Mouse (Mus musculus): ENCODE data around the gene Mag. TPM values are rescaled to one million over a fixed set of nuclear protein-coding genes. Genes with fewer than 3 reads are reported as not detected.

Gene Mag
- polyA plus RNA-seq, 1 experiment from 2014 or later, result 0.34 TPM

- Histone ChIP-seq H3K27me3 (no peaks in the 10 kb centered on the region), H3K9ac (no peak overlapping the region), H3K4me1 (no peaks in the 10 kb centered on the region), H3K4me3 (replicated peaks) (no peak overlapping the region), H3K27ac (no peak overlapping the region), H3K36me3 (replicated peaks) (no peaks in the 10 kb centered on the region), H3K9me3 (no peaks in the 10 kb centered on the region), H3K4me2 (no peak overlapping the region)
- 86% methylated on average over 7 of the region's 7 CpGs for WGBS
- no peak for ATAC-seq (ENCODE audit: low FRiP score)
These were observed 25.9 kb downstream of the Mag start for GRCm38 (mm10) chr7:30888786-30889185.

- WGBS, result 86% methylated on average over 14 of the region's 14 CpGs
- no peaks in the 10 kb centered on the region for H3K4me1 ChIP-seq
- no peaks in the 10 kb centered on the region for H3K9me3 ChIP-seq
- no peak overlapping the region for H3K9ac ChIP-seq
- H3K27me3 ChIP-seq, result no peaks in the 10 kb centered on the region
- no peak overlapping the region for H3K4me2 ChIP-seq
- no peaks in the 10 kb centered on the region for H3K36me3 ChIP-seq (replicated peaks)
- no peak overlapping the region for H3K4me3 ChIP-seq (replicated peaks)
- no peak overlapping the region for H3K27ac ChIP-seq
- ATAC-seq (ENCODE audit: low FRiP score), result no peak
These were observed 27.0 kb downstream of the Mag start for GRCm38 (mm10) chr7:30887568-30888188.

DNA sequence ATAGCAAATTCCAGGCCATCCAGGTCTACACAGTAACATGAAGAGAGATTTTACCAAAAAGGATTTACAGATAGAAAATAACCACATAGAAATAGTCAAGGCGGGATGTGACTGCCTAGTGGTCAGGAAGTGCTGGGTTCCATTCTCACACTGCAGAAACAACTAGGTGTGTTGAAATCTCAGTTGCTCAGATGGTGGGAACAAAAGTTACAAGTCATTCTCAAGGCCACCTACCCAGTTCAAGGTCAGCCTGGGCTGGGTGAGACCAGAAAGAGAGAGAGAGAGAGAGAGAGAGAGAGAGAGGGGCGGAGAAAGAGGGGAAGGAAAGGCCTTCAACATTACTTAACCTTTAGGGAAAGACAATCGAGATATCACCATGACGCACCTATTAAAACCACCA is 27.8 kb downstream of the Mag start:
- no peak overlapping the region for H3K9ac ChIP-seq
- H3K4me3 ChIP-seq (replicated peaks), result no peak overlapping the region
- H3K4me2 ChIP-seq, result no peak overlapping the region
- ATAC-seq (ENCODE audit: low FRiP score), result no peak
- no peaks in the 10 kb centered on the region for H3K27me3 ChIP-seq
- H3K4me1 ChIP-seq, result no peaks in the 10 kb centered on the region
- 76% methylated on average over 4 of the region's 4 CpGs for WGBS
- H3K36me3 ChIP-seq (replicated peaks), result no peaks in the 10 kb centered on the region
- no peaks in the 10 kb centered on the region for H3K9me3 ChIP-seq
- H3K27ac ChIP-seq, result no peak overlapping the region

DNA sequence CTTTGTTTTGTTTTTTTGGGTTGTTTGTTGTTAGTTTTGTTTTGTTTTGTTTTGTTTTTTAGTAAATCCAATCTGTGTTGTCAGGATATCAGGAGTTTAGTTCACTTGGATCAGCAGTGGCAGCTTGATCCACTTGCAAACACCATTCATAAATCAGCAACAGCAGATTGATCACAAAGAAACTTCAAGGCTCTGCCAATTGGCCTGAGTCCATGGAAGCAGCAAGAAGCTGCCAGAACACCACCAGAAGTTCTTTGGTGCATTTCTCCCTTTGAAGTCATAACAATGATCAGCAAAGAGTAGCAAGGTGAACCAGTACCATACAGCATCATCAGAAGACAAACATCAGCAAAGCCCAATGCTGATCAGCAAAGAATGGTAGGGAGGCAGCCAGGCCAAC is 30.6 kb downstream of the Mag start:
- Histone ChIP-seq H3K36me3 (replicated peaks) (no peaks in the 10 kb centered on the region), H3K9me3 (no peaks in the 10 kb centered on the region), H3K9ac (no peak overlapping the region), H3K4me3 (replicated peaks) (no peak overlapping the region), H3K4me1 (no peaks in the 10 kb centered on the region), H3K27me3 (no peaks in the 10 kb centered on the region), H3K27ac (no peak overlapping the region), H3K4me2 (no peak overlapping the region)
- no peak for ATAC-seq (ENCODE audit: low FRiP score)

GRCm38 (mm10) chr7:30881367-30881766 is 33.3 kb downstream of the Mag start:
- WGBS, result 89% methylated on average over 3 of the region's 3 CpGs
- H3K27ac ChIP-seq, result no peak overlapping the region
- no peaks in the 10 kb centered on the region for H3K36me3 ChIP-seq (replicated peaks)
- H3K9me3 ChIP-seq, result no peaks in the 10 kb centered on the region
- H3K4me3 ChIP-seq (replicated peaks), result no peak overlapping the region
- H3K27me3 ChIP-seq, result no peaks in the 10 kb centered on the region
- no peak overlapping the region for H3K4me2 ChIP-seq
- no peaks in the 10 kb centered on the region for H3K4me1 ChIP-seq
- H3K9ac ChIP-seq, result no peak overlapping the region
- no peak for ATAC-seq (ENCODE audit: low FRiP score)

- no peak within 1 kb of the TSS for H3K4me3 ChIP-seq (replicated peaks)
- no peaks in the 10 kb centered on the region for H3K27me3 ChIP-seq
- H3K27ac ChIP-seq, result no peak within 1 kb of the TSS
- no peak within 1 kb of the TSS for H3K4me2 ChIP-seq
- no peaks in the 10 kb centered on the region for H3K9me3 ChIP-seq
- 69% methylated on average over 7 of the region's 7 CpGs for WGBS
- H3K9ac ChIP-seq, result no peak within 1 kb of the TSS
- H3K36me3 ChIP-seq (replicated peaks), result no peaks in the 10 kb centered on the region
- no peak for ATAC-seq (ENCODE audit: low FRiP score)
- H3K4me1 ChIP-seq, result no peaks in the 10 kb centered on the region
These were observed 34.5 kb downstream of the Mag start, which contains the start of gene Cd22 for GRCm38 (mm10) chr7:30880176-30880575. Cd22 (minus strand) TSS chr7:30880342.

- WGBS, result 85% methylated on average over 6 of the region's 6 CpGs
- H3K4me2 ChIP-seq, result no peak overlapping the region
- H3K36me3 ChIP-seq (replicated peaks), result no peaks in the 10 kb centered on the region
- H3K27me3 ChIP-seq, result no peaks in the 10 kb centered on the region
- no peaks in the 10 kb centered on the region for H3K4me1 ChIP-seq
- no peak overlapping the region for H3K27ac ChIP-seq
- no peak for ATAC-seq (ENCODE audit: low FRiP score)
- no peak overlapping the region for H3K4me3 ChIP-seq (replicated peaks)
- H3K9me3 ChIP-seq, result no peaks in the 10 kb centered on the region
- H3K9ac ChIP-seq, result no peak overlapping the region
These were observed 35.7 kb downstream of the Mag start for GRCm38 (mm10) chr7:30878950-30879349.

DNA sequence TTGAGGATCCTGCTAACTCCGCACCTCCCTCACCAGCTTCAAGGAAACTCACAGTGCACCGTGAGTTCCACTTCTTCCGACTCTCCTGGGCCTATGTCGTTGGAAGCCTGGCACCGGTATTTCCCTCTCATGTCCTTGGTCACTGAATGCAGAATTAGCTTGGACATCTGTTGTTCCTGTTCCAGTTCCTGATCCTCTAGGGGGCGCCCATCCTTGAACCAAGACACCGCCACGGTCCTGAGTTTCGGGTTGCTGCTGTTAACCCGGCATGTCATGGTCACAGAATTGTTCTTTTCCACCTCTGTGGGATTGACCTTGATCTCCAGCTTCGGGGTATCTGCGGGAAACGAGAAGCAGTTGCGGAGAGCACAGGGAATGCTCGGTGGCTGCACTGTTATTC is 41.6 kb downstream of the Mag start:
- WGBS, result 23% methylated on average over 15 of the region's 15 CpGs
- no peak for ATAC-seq (ENCODE audit: low FRiP score)
- peak overlapping the region; percentile 17; the same call in 1 of the 2 replicates for H3K4me2 ChIP-seq

DNA sequence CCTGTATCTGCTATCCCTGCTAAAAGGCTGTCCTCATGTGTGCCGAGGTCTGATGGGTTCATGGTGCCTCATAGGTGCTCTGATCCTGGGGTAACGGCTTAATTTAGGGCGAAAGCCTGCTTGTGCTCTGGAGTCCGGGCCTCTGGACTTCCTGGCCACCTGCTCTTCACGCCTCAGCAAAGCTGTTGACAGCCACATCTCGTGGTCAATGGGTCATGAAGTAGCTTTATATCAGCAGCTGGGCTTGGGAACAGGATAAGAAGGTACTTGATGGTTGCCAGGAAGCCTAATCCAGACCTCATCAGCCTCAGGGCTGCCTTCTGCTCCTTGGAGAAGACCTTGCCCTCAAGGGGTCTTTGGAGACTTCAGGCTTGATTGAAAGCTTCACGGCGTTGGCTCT is 51.3 kb downstream of the Mag start:
- no peak overlapping the region for H3K4me2 ChIP-seq
- 0 out of 2 replicates have a peak, but pooled peaks cover 5% of the 10 kb centered on the region for H3K27me3 ChIP-seq
- H3K9ac ChIP-seq, result no peak overlapping the region
- H3K9me3 ChIP-seq, result no peaks in the 10 kb centered on the region
- H3K27ac ChIP-seq, result no peak overlapping the region
- H3K4me1 ChIP-seq, result 0 out of 2 replicates have a peak, but pooled peaks cover 4% of the 10 kb centered on the region
- H3K4me3 ChIP-seq (replicated peaks), result no peak overlapping the region
- no peaks in the 10 kb centered on the region for H3K36me3 ChIP-seq (replicated peaks)
- ATAC-seq (ENCODE audit: low FRiP score), result no peak
- 69% methylated on average over 8 of the region's 8 CpGs for WGBS

More for the DNA sequence above, 41.6 kb downstream of the Mag start:
- Histone ChIP-seq H3K36me3 (replicated peaks) (no peaks in the 10 kb centered on the region), H3K4me1 (no peaks in the 10 kb centered on the region), H3K27ac (no peak overlapping the region), H3K9me3 (no peaks in the 10 kb centered on the region), H3K9ac (no peak overlapping the region), H3K4me3 (replicated peaks) (no peak overlapping the region), H3K27me3 (0 out of 2 replicates have a peak, but pooled peaks cover 10% of the 10 kb centered on the region)

DNA sequence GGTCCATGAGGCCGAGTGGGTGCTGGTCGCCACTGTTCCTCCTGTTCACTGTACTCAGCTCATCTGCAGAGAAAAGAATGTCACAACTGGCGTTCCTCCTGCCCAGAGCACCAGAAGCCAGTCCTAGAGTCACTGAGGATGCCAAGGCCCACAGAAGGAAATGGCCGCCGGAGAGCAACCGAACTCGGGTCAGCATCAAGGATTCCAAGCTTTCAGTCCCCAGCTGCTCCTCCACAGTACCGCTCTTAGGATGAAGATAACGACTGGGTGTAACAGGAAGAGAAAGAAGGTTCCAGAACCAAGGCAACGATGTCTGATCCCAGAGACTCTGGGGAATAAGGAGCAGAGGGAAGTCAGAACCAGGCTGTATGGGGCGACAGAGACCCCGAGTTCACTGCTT is 53.2 kb downstream of the Mag start, which contains the start of gene Ffar1:
TSS of gene Ffar1 (minus strand) at position 101 of the 400 bp plus-strand sequence.
- H3K36me3 ChIP-seq (replicated peaks), result no peaks in the 10 kb centered on the region
- 0 out of 2 replicates have a peak, but pooled peaks cover 4% of the 10 kb centered on the region for H3K4me1 ChIP-seq
- ATAC-seq (ENCODE audit: low FRiP score), result no peak
- H3K27ac ChIP-seq, result no peak within 1 kb of the TSS
- H3K9ac ChIP-seq, result no peak within 1 kb of the TSS
- H3K27me3 ChIP-seq, result 0 out of 2 replicates have a peak, but pooled peaks cover 10% of the 10 kb centered on the region
- 86% methylated on average over 12 of the region's 12 CpGs for WGBS
- H3K4me2 ChIP-seq, result no peak within 1 kb of the TSS
- H3K4me3 ChIP-seq (replicated peaks), result no peak within 1 kb of the TSS
- H3K9me3 ChIP-seq, result no peaks in the 10 kb centered on the region

- no peaks in the 10 kb centered on the region for H3K9me3 ChIP-seq
- H3K4me3 ChIP-seq (replicated peaks), result peak overlapping the region; percentile 28
- H3K27me3 ChIP-seq, result 0 out of 2 replicates have a peak, but pooled peaks cover 11% of the 10 kb centered on the region
- no peak overlapping the region for H3K9ac ChIP-seq
- 0 out of 2 replicates have a peak, but pooled peaks cover 4% of the 10 kb centered on the region for H3K4me1 ChIP-seq
- H3K4me2 ChIP-seq, result peak overlapping the region; percentile 49
- no peaks in the 10 kb centered on the region for H3K36me3 ChIP-seq (replicated peaks)
- ATAC-seq (ENCODE audit: low FRiP score), result peak; percentile 72
- 15% methylated on average over 16 of the region's 16 CpGs for WGBS
- no peak overlapping the region for H3K27ac ChIP-seq
These were observed 54.9 kb downstream of the Mag start for GRCm38 (mm10) chr7:30859635-30860402.

- peak; percentile 44; the same call in 1 of the 2 replicates for ATAC-seq (ENCODE audit: low FRiP score)
- H3K4me2 ChIP-seq, result peak overlapping the region; percentile 49; the same call in 1 of the 2 replicates
- H3K36me3 ChIP-seq (replicated peaks), result no peaks in the 10 kb centered on the region
- H3K4me3 ChIP-seq (replicated peaks), result no peak overlapping the region
- H3K27me3 ChIP-seq, result peaks cover 11% of the 10 kb centered on the region; the same call in 1 of the 2 replicates
- no peak overlapping the region for H3K27ac ChIP-seq
- no peaks in the 10 kb centered on the region for H3K9me3 ChIP-seq
- H3K9ac ChIP-seq, result no peak overlapping the region
- H3K4me1 ChIP-seq, result 0 out of 2 replicates have a peak, but pooled peaks cover 4% of the 10 kb centered on the region
These were observed 55.4 kb downstream of the Mag start for GRCm38 (mm10) chr7:30859290-30859634.
